Mouse (Mus musculus): Measurements from ENCODE around the gene Masp1. TPM values are rescaled to one million over a fixed set of nuclear protein-coding genes. Genes with fewer than 3 reads are reported as not detected.
A peak's percentile ranks its signal among the peaks of the same experiment; 100 is the strongest.

Gene Masp1
- total RNA-seq, 2 experiments from 2014 or later: not detected

GRCm38 (mm10) chr16:23472046-23472445 is 48.6 kb downstream of the Masp1 start:
- no peak for ATAC-seq (replicated peaks; ENCODE audit: poor library complexity, severe bottlenecking)

- ATAC-seq (replicated peaks; ENCODE audit: poor library complexity, severe bottlenecking): no peak
These were observed 49.1 kb downstream of the Masp1 start for GRCm38 (mm10) chr16:23471551-23471950.

GRCm38 (mm10) chr16:23463671-23464347 is 56.8 kb downstream of the Masp1 start:
- no peak for ATAC-seq (replicated peaks; ENCODE audit: poor library complexity, severe bottlenecking)

- ATAC-seq (replicated peaks; ENCODE audit: poor library complexity, severe bottlenecking): no peak
These were observed 61.6 kb downstream of the Masp1 start for GRCm38 (mm10) chr16:23458906-23459588.

GRCm38 (mm10) chr16:23457338-23457737 is 63.3 kb downstream of the Masp1 start:
- ATAC-seq (replicated peaks; ENCODE audit: poor library complexity, severe bottlenecking): peak; percentile 44; the same call in 1 of the 2 replicates

GRCm38 (mm10) chr16:23456534-23456933 is 64.1 kb downstream of the Masp1 start:
- no peak for ATAC-seq (replicated peaks; ENCODE audit: poor library complexity, severe bottlenecking)

GRCm38 (mm10) chr16:23454376-23454775 is 66.2 kb downstream of the Masp1 start:
- ATAC-seq (replicated peaks; ENCODE audit: poor library complexity, severe bottlenecking): no peak

GRCm38 (mm10) chr16:23452476-23452875 is 68.1 kb downstream of the Masp1 start:
- ATAC-seq (replicated peaks; ENCODE audit: poor library complexity, severe bottlenecking): peak; percentile 61; the same call in 1 of the 2 replicates

GRCm38 (mm10) chr16:23450816-23451215 is 69.8 kb downstream of the Masp1 start:
- no peak for ATAC-seq (replicated peaks; ENCODE audit: poor library complexity, severe bottlenecking)

- ATAC-seq (replicated peaks; ENCODE audit: poor library complexity, severe bottlenecking): no peak
These were observed 70.7 kb downstream of the Masp1 start for GRCm38 (mm10) chr16:23449946-23450345.

GRCm38 (mm10) chr16:23444231-23444630 is 76.4 kb downstream of the Masp1 start:
- no peak for ATAC-seq (replicated peaks; ENCODE audit: poor library complexity, severe bottlenecking)

GRCm38 (mm10) chr16:23437404-23438166 is 83.0 kb downstream of the Masp1 start:
- ATAC-seq (replicated peaks; ENCODE audit: poor library complexity, severe bottlenecking): no peak

GRCm38 (mm10) chr16:23429991-23430390 is 90.6 kb downstream of the Masp1 start:
- no peak for ATAC-seq (replicated peaks; ENCODE audit: poor library complexity, severe bottlenecking)

GRCm38 (mm10) chr16:23428647-23429319 is 91.8 kb downstream of the Masp1 start, which contains the start of gene Rtp1:
Gene Rtp1, plus strand, starts transcription at chr16:23429133.
- ATAC-seq (replicated peaks; ENCODE audit: poor library complexity, severe bottlenecking): no peak

- ATAC-seq (replicated peaks; ENCODE audit: poor library complexity, severe bottlenecking): no peak
These were observed 92.9 kb downstream of the Masp1 start for GRCm38 (mm10) chr16:23427701-23428100.

GRCm38 (mm10) chr16:23423825-23424224 is 96.8 kb downstream of the Masp1 start:
- ATAC-seq (replicated peaks; ENCODE audit: poor library complexity, severe bottlenecking): no peak

- no peak for ATAC-seq (replicated peaks; ENCODE audit: poor library complexity, severe bottlenecking)
These were observed 101.0 kb downstream of the Masp1 start for GRCm38 (mm10) chr16:23419565-23420085.

- ATAC-seq (replicated peaks; ENCODE audit: poor library complexity, severe bottlenecking): no peak
These were observed 103.0 kb downstream of the Masp1 start for GRCm38 (mm10) chr16:23417456-23418240.

GRCm38 (mm10) chr16:23416657-23417293 is 103.8 kb downstream of the Masp1 start:
- no peak for ATAC-seq (replicated peaks; ENCODE audit: poor library complexity, severe bottlenecking)

Data from granulocyte monocyte progenitor cell, adult 5-6 weeks (primary cell).